Mouse (Mus musculus) common myeloid progenitor, adult 5-6 weeks (primary cell): ENCODE measurements around the gene Snx8. TPM values are rescaled to one million over a fixed set of nuclear protein-coding genes. Genes with fewer than 3 reads are reported as not detected.

Experiments used
- ATAC-seq: replicated peaks from 2 replicates; pipeline ENCODE4 v1.8.0; 2016; ENCODE audit warnings: low read depth, mild to moderate bottlenecking, moderate TSS enrichment, inconsistent platforms; ENCODE audit not compliant: poor library complexity, severe bottlenecking
- total RNA-seq: library from RNA; stranded (forward); fragments of 200-1000, 187-1606 nt; gene quantifications from 2 replicates; pipeline ENCODE4 v1.2.3, GENCODE M21; 2017

Gene Snx8
- total RNA-seq, 1 experiment from 2014 or later: 3.9 TPM

GRCm38 (mm10) chr5:140292152-140292551 lies 96.9 kb downstream of the Snx8 start:
- ATAC-seq: peak; percentile 72; the same call in 1 of the 2 replicates

Other genes with a start within 250 kb of the Snx8 start
- gene Mad1l1, start 67.7 kb downstream of the Snx8 start, total RNA-seq: 54.5 and 60.1 TPM in 2 replicates
- gene Nudt1, start 67.6 kb downstream of the Snx8 start, total RNA-seq: 32.2 and 40.0 TPM in 2 replicates
- 8.4 and 12.0 TPM in 2 replicates for gene Mrm2, start 57.4 kb downstream of the Snx8 start, total RNA-seq
- gene Eif3b, start 30.1 kb upstream of the Snx8 start, total RNA-seq: 212 and 281 TPM in 2 replicates
- not detected in 2 replicates for gene Gm4869, start 56.4 kb upstream of the Snx8 start, total RNA-seq
- gene Chst12, start 116.3 kb upstream of the Snx8 start, total RNA-seq: 10.1 and 15.3 TPM in 2 replicates
- not detected in 2 replicates for gene Grifin, start 175.8 kb upstream of the Snx8 start, total RNA-seq
- gene Lfng, start 218.1 kb upstream of the Snx8 start, total RNA-seq: 23.8 and 41.0 TPM in 2 replicates